Mouse (Mus musculus) small intestine, adult 10 weeks (tissue): ENCODE measurements around the gene Lrfn5. TPM values are rescaled to one million over a fixed set of nuclear protein-coding genes. Genes with fewer than 3 reads are reported as not detected.

Experiments used
- polyA plus RNA-seq: library from polyadenylated mRNA; stranded (reverse); fragments of 350-450 nt; fragmentation: Illumina TruSeq; extraction: RNeasy Lipid Tissue Mini Kit (QIAGEN cat#74804); gene quantifications from one replicate; pipeline ENCODE4 v1.2.3, GENCODE M21; 2014; ENCODE audit warnings: low replicate concordance

The Lrfn5 gene
- 0.15 TPM for polyA plus RNA-seq

GRCm38 (mm10) chr12:61522829-61523370 lies at the start of gene Lrfn5:
Gene Lrfn5, plus strand, starts transcription at chr12:61523150.

